Mouse (Mus musculus): Measurements from ENCODE around the gene Pigt.

Gene Pigt

GRCm38 (mm10) chr2:164486258-164487114 is 10.8 kb upstream of the Pigt start:
- DNase-seq (ENCODE audit: low read depth, low spot score): peak; percentile 51

- DNase-seq (ENCODE audit: low read depth, low spot score): no peak
Observed at GRCm38 (mm10) chr2:164487115-164487527, 10.2 kb upstream of the Pigt start.

- no peak for DNase-seq (ENCODE audit: low read depth, low spot score)
Observed at GRCm38 (mm10) chr2:164487812-164488211, 9.5 kb upstream of the Pigt start.

- no peak for DNase-seq (ENCODE audit: low read depth, low spot score)
Observed at GRCm38 (mm10) chr2:164494126-164494525, 3.2 kb upstream of the Pigt start.

GRCm38 (mm10) chr2:164496331-164496730 is 989 bp upstream of the Pigt start:
- no peak for DNase-seq (ENCODE audit: low read depth, low spot score)

GRCm38 (mm10) chr2:164497691-164498268 is 460 bp downstream of the Pigt start:
- no peak for DNase-seq (ENCODE audit: low read depth, low spot score)

GRCm38 (mm10) chr2:164499317-164499716 is 2.0 kb downstream of the Pigt start:
- no peak for DNase-seq (ENCODE audit: low read depth, low spot score)

GRCm38 (mm10) chr2:164500511-164500910 is 3.2 kb downstream of the Pigt start:
- no peak for DNase-seq (ENCODE audit: low read depth, low spot score)

- DNase-seq (ENCODE audit: low read depth, low spot score): peak; percentile 51
Observed at GRCm38 (mm10) chr2:164504919-164505318, 7.6 kb downstream of the Pigt start.

GRCm38 (mm10) chr2:164505619-164506347 is 8.5 kb downstream of the Pigt start:
- DNase-seq (ENCODE audit: low read depth, low spot score): no peak

GRCm38 (mm10) chr2:164507811-164508210 is 10.5 kb downstream of the Pigt start:
- peak; percentile 87 for DNase-seq (ENCODE audit: low read depth, low spot score)

GRCm38 (mm10) chr2:164510621-164511190 is 13.4 kb downstream of the Pigt start:
- peak; percentile 80 for DNase-seq (ENCODE audit: low read depth, low spot score)

GRCm38 (mm10) chr2:164512121-164512909 is 15.0 kb downstream of the Pigt start:
- DNase-seq (ENCODE audit: low read depth, low spot score): no peak

GRCm38 (mm10) chr2:164513389-164513788 is 16.1 kb downstream of the Pigt start:
- peak; percentile 39 for DNase-seq (ENCODE audit: low read depth, low spot score)

GRCm38 (mm10) chr2:164514916-164515315 is 17.6 kb downstream of the Pigt start:
- no peak for DNase-seq (ENCODE audit: low read depth, low spot score)

- no peak for DNase-seq (ENCODE audit: low read depth, low spot score)
Observed at GRCm38 (mm10) chr2:164515897-164516296, 18.6 kb downstream of the Pigt start.

GRCm38 (mm10) chr2:164516592-164516991 is 19.3 kb downstream of the Pigt start:
- no peak for DNase-seq (ENCODE audit: low read depth, low spot score)

- peak; percentile 89 for DNase-seq (ENCODE audit: low read depth, low spot score)
Observed at GRCm38 (mm10) chr2:164517485-164518221, 20.3 kb downstream of the Pigt start.

- DNase-seq (ENCODE audit: low read depth, low spot score): no peak
Observed at GRCm38 (mm10) chr2:164518266-164519170, 21.2 kb downstream of the Pigt start.

GRCm38 (mm10) chr2:164519171-164519526 is 21.8 kb downstream of the Pigt start:
- DNase-seq (ENCODE audit: low read depth, low spot score): no peak

Data from ZHBTc4 (cell line).